Mouse (Mus musculus) liver, embryonic 15.5 days (tissue): ENCODE data around the gene Cubn. TPM values are rescaled to one million over a fixed set of nuclear protein-coding genes. Genes with fewer than 3 reads are reported as not detected.
A peak's percentile ranks its signal among the peaks of the same experiment; 100 is the strongest.

Experiments
- ATAC-seq: fragments of 200-750 bp; cut with Nextera tagmentation; 2 replicates; pipeline ENCODE4 v1.8.0; 2017; ENCODE audit warnings: moderate number of reproducible peaks, mild to moderate bottlenecking, moderate library complexity; ENCODE audit not compliant: insufficient read depth
- H3K27ac ChIP-seq: fragments of 300-500 bp; sonication (generic); replicated peaks from 2 replicates; pipeline ENCODE4 v1.5.1; 2015; ENCODE audit warnings: mild to moderate bottlenecking, inconsistent platforms
- H3K27me3 ChIP-seq: fragments of 300-500 bp; sonication (generic); 2 replicates; pipeline ENCODE4 v1.6.1; 2015; ENCODE audit warnings: mild to moderate bottlenecking, inconsistent platforms
- H3K36me3 ChIP-seq: fragments of 300-500 bp; sonication (generic); replicated peaks from 2 replicates; pipeline ENCODE4 v1.6.1; 2015; ENCODE audit warnings: moderate library complexity, mild to moderate bottlenecking, inconsistent platforms
- H3K4me1 ChIP-seq: fragments of 300-500 bp; sonication (generic); replicated peaks from 2 replicates; pipeline ENCODE4 v1.6.1; 2015; ENCODE audit warnings: inconsistent platforms
- H3K4me2 ChIP-seq: fragments of 300-500 bp; sonication (generic); 2 replicates; pipeline ENCODE4 v1.6.1; 2015; ENCODE audit warnings: moderate library complexity, mild to moderate bottlenecking, inconsistent platforms
- H3K4me3 ChIP-seq: fragments of 300-500 bp; sonication (generic); replicated peaks from 2 replicates; pipeline ENCODE4 v1.5.1; 2015; ENCODE audit warnings: mild to moderate bottlenecking, inconsistent platforms
- H3K9ac ChIP-seq: fragments of 300-500 bp; sonication (generic); 2 replicates; pipeline ENCODE4 v1.6.1; 2015; ENCODE audit warnings: moderate library complexity, mild to moderate bottlenecking, inconsistent platforms
- H3K9me3 ChIP-seq: fragments of 300-500 bp; sonication (generic); replicated peaks from 2 replicates; pipeline ENCODE4 v1.6.1; 2016; ENCODE audit warnings: inconsistent platforms
- WGBS: fragments of 180-500 bp; shearing (Covaris S2); methylation state at CpG from one replicate; pipeline ENCODE4 v1.1.7; 2015; ENCODE audit warnings: mixed read lengths; ENCODE audit not compliant: insufficient replicate concordance; 5-methylcytosine and 5-hydroxymethylcytosine counted together
- polyA plus RNA-seq: library from polyadenylated mRNA; unstranded; fragments of >200 nt; fragmentation: Nextera tagmentation; extraction: Ambion mirVana; gene quantifications from 2 replicates; pipeline ENCODE4 v1.2.1, GENCODE M21; 2015

The Cubn gene
- 0.06 and 0.10 TPM in 2 replicates for polyA plus RNA-seq

GRCm38 (mm10) chr2:13491734-13492133 is at the start of gene Cubn:
TSS of gene Cubn (minus strand) at chr2:13491813.
- Histone ChIP-seq H3K27me3 (no peaks in the 10 kb centered on the region), H3K4me1 (no peaks in the 10 kb centered on the region; the same call in 1 of the 2 replicates), H3K9ac (no peak within 1 kb of the TSS), H3K4me2 (no peak within 1 kb of the TSS), H3K9me3 (no peaks in the 10 kb centered on the region), H3K27ac (no peak within 1 kb of the TSS), H3K36me3 (no peaks in the 10 kb centered on the region), H3K4me3 (no peak within 1 kb of the TSS)
- WGBS = 70% methylated on average over 8 of the region's 8 CpGs
- ATAC-seq = no peak

GRCm38 (mm10) chr2:13539860-13540259 is 48.2 kb upstream of the Cubn start:
- H3K27ac ChIP-seq = no peak overlapping the region
- WGBS = 28% methylated on average over 1 of the region's 1 CpGs
- H3K9ac ChIP-seq = no peak overlapping the region
- H3K4me3 ChIP-seq = no peak overlapping the region
- H3K4me1 ChIP-seq = peaks cover 47% of the 10 kb centered on the region
- H3K36me3 ChIP-seq = no peaks in the 10 kb centered on the region
- no peak overlapping the region for H3K4me2 ChIP-seq
- H3K27me3 ChIP-seq = no peaks in the 10 kb centered on the region
- H3K9me3 ChIP-seq = no peaks in the 10 kb centered on the region
- no peak for ATAC-seq

- peak; percentile 50; the same call in 1 of the 2 replicates for ATAC-seq
Observed at GRCm38 (mm10) chr2:13538704-13539377, 47.2 kb upstream of the Cubn start.

GRCm38 (mm10) chr2:13538258-13538657 is 46.6 kb upstream of the Cubn start:
- Histone ChIP-seq H3K27me3 (no peaks in the 10 kb centered on the region), H3K4me1 (peaks cover 38% of the 10 kb centered on the region), H3K36me3 (no peaks in the 10 kb centered on the region), H3K4me2 (peak overlapping the region; percentile 6; the same call in 1 of the 2 replicates), H3K4me3 (no peak overlapping the region), H3K9ac (no peak overlapping the region), H3K9me3 (no peaks in the 10 kb centered on the region), H3K27ac (peak overlapping the region; percentile 45)
- peak; percentile 41; the same call in 1 of the 2 replicates for ATAC-seq
- WGBS = 60% methylated on average over 2 of the region's 2 CpGs

More at GRCm38 (mm10) chr2:13538704-13539377, 47.2 kb upstream of the Cubn start:
- Histone ChIP-seq H3K9ac (no peak overlapping the region), H3K4me3 (no peak overlapping the region), H3K9me3 (no peaks in the 10 kb centered on the region), H3K4me1 (peaks cover 40% of the 10 kb centered on the region), H3K36me3 (no peaks in the 10 kb centered on the region), H3K27ac (peak overlapping the region; percentile 66; the same call in 1 of the 2 replicates), H3K27me3 (no peaks in the 10 kb centered on the region), H3K4me2 (peak overlapping the region; percentile 42)
- 15% methylated on average over 6 of the region's 6 CpGs for WGBS

- WGBS = 29% methylated on average over 2 of the region's 2 CpGs
- Histone ChIP-seq H3K36me3 (no peaks in the 10 kb centered on the region), H3K4me3 (no peak overlapping the region), H3K4me1 (peaks cover 35% of the 10 kb centered on the region), H3K27me3 (no peaks in the 10 kb centered on the region), H3K4me2 (peak overlapping the region; percentile 6; the same call in 1 of the 2 replicates), H3K9ac (no peak overlapping the region), H3K27ac (peak overlapping the region; percentile 45), H3K9me3 (no peaks in the 10 kb centered on the region)
- 0 out of 2 replicates have a peak, but pooled peaks have one; percentile 52 for ATAC-seq
Observed at GRCm38 (mm10) chr2:13537733-13538132, 46.1 kb upstream of the Cubn start.

- Histone ChIP-seq H3K4me3 (no peak overlapping the region), H3K9ac (no peak overlapping the region), H3K9me3 (no peaks in the 10 kb centered on the region), H3K4me2 (no peak overlapping the region), H3K27ac (no peak overlapping the region), H3K36me3 (no peaks in the 10 kb centered on the region), H3K27me3 (no peaks in the 10 kb centered on the region), H3K4me1 (peaks cover 33% of the 10 kb centered on the region)
- ATAC-seq = peak; percentile 42; the same call in 1 of the 2 replicates
Observed at GRCm38 (mm10) chr2:13536747-13537146, 45.1 kb upstream of the Cubn start.

- no peak overlapping the region for H3K4me2 ChIP-seq
- H3K27ac ChIP-seq = no peak overlapping the region
- no peak for ATAC-seq
- WGBS = 68% methylated on average over 6 of the region's 6 CpGs
- no peaks in the 10 kb centered on the region for H3K36me3 ChIP-seq
- no peaks in the 10 kb centered on the region for H3K27me3 ChIP-seq
- H3K9ac ChIP-seq = no peak overlapping the region
- peaks cover 27% of the 10 kb centered on the region for H3K4me1 ChIP-seq
- no peaks in the 10 kb centered on the region for H3K9me3 ChIP-seq
- no peak overlapping the region for H3K4me3 ChIP-seq
Observed at GRCm38 (mm10) chr2:13530639-13531038, 39.0 kb upstream of the Cubn start.

GRCm38 (mm10) chr2:13529253-13529933 is 37.8 kb upstream of the Cubn start:
- no peaks in the 10 kb centered on the region for H3K36me3 ChIP-seq
- WGBS = 38% methylated on average over 3 of the region's 3 CpGs
- no peaks in the 10 kb centered on the region for H3K27me3 ChIP-seq
- no peak overlapping the region for H3K9ac ChIP-seq
- H3K4me2 ChIP-seq = no peak overlapping the region
- no peaks in the 10 kb centered on the region for H3K9me3 ChIP-seq
- H3K4me1 ChIP-seq = peaks cover 34% of the 10 kb centered on the region
- peak; percentile 53 for ATAC-seq
- H3K27ac ChIP-seq = no peak overlapping the region
- H3K4me3 ChIP-seq = no peak overlapping the region

GRCm38 (mm10) chr2:13527531-13527930 is 35.9 kb upstream of the Cubn start:
- H3K27me3 ChIP-seq = no peaks in the 10 kb centered on the region
- H3K9ac ChIP-seq = no peak overlapping the region
- WGBS = 52% methylated on average over 4 of the region's 4 CpGs
- no peaks in the 10 kb centered on the region for H3K36me3 ChIP-seq
- H3K4me2 ChIP-seq = no peak overlapping the region
- H3K4me3 ChIP-seq = no peak overlapping the region
- peaks cover 49% of the 10 kb centered on the region for H3K4me1 ChIP-seq
- H3K27ac ChIP-seq = no peak overlapping the region
- no peaks in the 10 kb centered on the region for H3K9me3 ChIP-seq
- no peak for ATAC-seq

- 52% methylated on average over 2 of the region's 2 CpGs for WGBS
- no peak overlapping the region for H3K27ac ChIP-seq
- peaks cover 52% of the 10 kb centered on the region for H3K4me1 ChIP-seq
- H3K4me3 ChIP-seq = no peak overlapping the region
- no peaks in the 10 kb centered on the region for H3K27me3 ChIP-seq
- no peak overlapping the region for H3K4me2 ChIP-seq
- H3K36me3 ChIP-seq = no peaks in the 10 kb centered on the region
- H3K9ac ChIP-seq = no peak overlapping the region
- no peak for ATAC-seq
- H3K9me3 ChIP-seq = no peaks in the 10 kb centered on the region
Observed at GRCm38 (mm10) chr2:13527125-13527524, 35.5 kb upstream of the Cubn start.

GRCm38 (mm10) chr2:13526205-13526604 is 34.6 kb upstream of the Cubn start:
- no peaks in the 10 kb centered on the region for H3K27me3 ChIP-seq
- H3K4me1 ChIP-seq = peaks cover 55% of the 10 kb centered on the region
- no peak overlapping the region for H3K27ac ChIP-seq

More at GRCm38 (mm10) chr2:13526205-13526604, 34.6 kb upstream of the Cubn start:
- ATAC-seq = no peak
- Histone ChIP-seq H3K4me2 (no peak overlapping the region), H3K4me3 (no peak overlapping the region), H3K9ac (no peak overlapping the region), H3K9me3 (no peaks in the 10 kb centered on the region), H3K36me3 (no peaks in the 10 kb centered on the region)
- 61% methylated on average over 2 of the region's 2 CpGs for WGBS
